Mouse (Mus musculus): ENCODE measurements around the gene Lmntd1. TPM values are rescaled to one million over a fixed set of nuclear protein-coding genes. Genes with fewer than 3 reads are reported as not detected.

The Lmntd1 gene
- polyA plus RNA-seq, 1 experiment from 2014 or later, result 17.7 TPM

DNA sequence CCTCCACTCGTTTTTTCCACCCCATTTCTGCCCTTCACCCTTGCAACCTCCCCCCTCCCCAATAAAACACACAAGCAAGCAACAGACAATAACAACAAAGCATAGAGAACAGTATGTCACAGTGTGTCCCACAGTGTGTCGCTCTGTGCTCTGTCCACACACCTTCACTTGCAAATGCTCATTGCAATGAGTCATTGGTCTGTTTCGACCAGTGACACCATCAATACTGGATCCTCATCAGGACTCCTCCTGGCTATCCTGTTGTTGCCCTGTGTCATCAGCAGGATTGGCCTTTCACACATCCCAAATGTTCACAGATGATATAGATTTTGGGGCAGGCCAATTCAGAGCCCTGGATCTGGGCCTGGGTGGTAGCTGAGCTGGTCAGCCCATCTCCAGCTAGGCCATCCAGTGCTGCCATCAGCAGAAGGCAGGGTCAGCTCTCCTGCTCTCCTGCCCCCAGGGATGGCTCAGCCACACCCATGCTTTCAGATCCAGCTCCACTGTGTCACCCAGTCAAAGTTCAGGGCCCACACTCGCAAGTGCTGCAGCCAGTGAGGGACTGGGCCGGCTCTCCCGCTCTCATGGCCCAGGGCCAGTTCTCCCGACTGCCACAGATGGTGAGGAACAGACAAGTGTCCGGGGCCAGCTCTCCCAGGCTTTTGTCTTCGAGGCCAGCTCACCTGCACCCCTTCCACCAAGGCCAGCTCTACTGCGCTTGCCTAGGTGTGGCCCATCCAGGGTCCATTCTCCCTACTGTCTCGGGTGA lies 267.1 kb downstream of the Lmntd1 start:
- H3K9ac ChIP-seq (ENCODE audit: low read length), result no peak overlapping the region
- ATAC-seq (ENCODE audit: insufficient number of reproducible peaks, insufficient read depth, low FRiP score, low read depth), result no peak

DNA sequence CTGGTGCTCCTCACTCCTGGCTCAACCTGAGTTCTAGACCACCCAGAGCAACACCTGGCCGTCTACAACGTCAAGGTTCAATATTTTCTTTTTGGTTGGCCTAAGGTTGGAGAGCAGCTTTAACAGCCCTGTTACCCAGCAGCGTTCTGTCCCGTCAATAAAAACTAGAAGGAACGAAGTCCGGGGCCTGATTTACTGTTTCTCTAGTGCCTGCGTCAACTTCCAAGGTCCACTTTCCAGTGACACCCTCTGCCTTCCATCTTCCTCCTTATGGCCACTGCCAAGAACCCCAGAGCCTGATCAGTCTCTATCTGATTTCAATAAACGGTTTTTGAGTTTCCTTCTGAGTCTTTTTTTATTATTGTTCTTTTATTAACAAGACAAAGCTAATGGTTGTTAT lies 267.8 kb downstream of the Lmntd1 start:
- 83% methylated on average over 8 of the region's 8 CpGs for WGBS
- Histone ChIP-seq H3K4me1 (ENCODE audit: control insufficient read depth in 2 of 2, insufficient read depth in 2 of 2, low read length in 2 of 2) (no peaks in the 10 kb centered on the region; a peak in 1 of 4 replicates), H3K4me2 (ENCODE audit: low read length) (no peak overlapping the region), H3K9ac (ENCODE audit: low read length) (no peak overlapping the region), H3K27ac (replicated peaks in 1 of 2; ENCODE audit: control insufficient read depth in 1 of 2, insufficient read depth in 1 of 2, low read depth in 2 of 2, low read length in 2 of 2) (no peak overlapping the region), H3K9me3 (ENCODE audit: control insufficient read depth, low read length) (no peaks in the 10 kb centered on the region), H3K4me3 (ENCODE audit: control insufficient read depth in 1 of 2, insufficient read depth in 1 of 2, low read depth in 1 of 2, low read length in 2 of 2) (no peak overlapping the region), H3K36me3 (ENCODE audit: control insufficient read depth, insufficient read depth, low read length) (no peaks in the 10 kb centered on the region), H3K27me3 (ENCODE audit: control insufficient read depth, insufficient read depth, low read length) (no peaks in the 10 kb centered on the region)
- ATAC-seq (ENCODE audit: insufficient number of reproducible peaks, insufficient read depth, low FRiP score, low read depth), result no peak

More for the DNA sequence above, 267.1 kb downstream of the Lmntd1 start:
- Histone ChIP-seq H3K36me3 (ENCODE audit: control insufficient read depth, insufficient read depth, low read length) (no peaks in the 10 kb centered on the region), H3K9me3 (ENCODE audit: control insufficient read depth, low read length) (no peaks in the 10 kb centered on the region), H3K4me3 (ENCODE audit: control insufficient read depth in 1 of 2, insufficient read depth in 1 of 2, low read depth in 1 of 2, low read length in 2 of 2) (no peak overlapping the region), H3K4me2 (ENCODE audit: low read length) (no peak overlapping the region), H3K4me1 (ENCODE audit: control insufficient read depth in 2 of 2, insufficient read depth in 2 of 2, low read length in 2 of 2) (no peaks in the 10 kb centered on the region; a peak in 1 of 4 replicates), H3K27ac (replicated peaks in 1 of 2; ENCODE audit: control insufficient read depth in 1 of 2, insufficient read depth in 1 of 2, low read depth in 2 of 2, low read length in 2 of 2) (no peak overlapping the region), H3K27me3 (ENCODE audit: control insufficient read depth, insufficient read depth, low read length) (no peaks in the 10 kb centered on the region)
- WGBS, result 68% methylated on average over 11 of the region's 11 CpGs

GRCm38 (mm10) chr6:145344719-145345118 lies 269.4 kb downstream of the Lmntd1 start:
- Histone ChIP-seq H3K4me2 (ENCODE audit: low read length) (no peak overlapping the region), H3K27me3 (ENCODE audit: control insufficient read depth, insufficient read depth, low read length) (0 out of 2 replicates have a peak, but pooled peaks cover 2% of the 10 kb centered on the region), H3K4me1 (ENCODE audit: control insufficient read depth in 2 of 2, insufficient read depth in 2 of 2, low read length in 2 of 2) (peaks cover 0 to under 1% of the 10 kb centered on the region in 2 experiments; a peak in 1 of 4 replicates), H3K27ac (replicated peaks in 1 of 2; ENCODE audit: control insufficient read depth in 1 of 2, insufficient read depth in 1 of 2, low read depth in 2 of 2, low read length in 2 of 2) (no peak overlapping the region), H3K36me3 (ENCODE audit: control insufficient read depth, insufficient read depth, low read length) (no peaks in the 10 kb centered on the region), H3K9ac (ENCODE audit: low read length) (no peak overlapping the region), H3K9me3 (ENCODE audit: control insufficient read depth, low read length) (no peaks in the 10 kb centered on the region), H3K4me3 (ENCODE audit: control insufficient read depth in 1 of 2, insufficient read depth in 1 of 2, low read depth in 1 of 2, low read length in 2 of 2) (no peak overlapping the region)
- no peak for ATAC-seq (ENCODE audit: insufficient number of reproducible peaks, insufficient read depth, low FRiP score, low read depth)
- WGBS, result 72% methylated on average over 2 of the region's 2 CpGs

- no peak for ATAC-seq (ENCODE audit: insufficient number of reproducible peaks, insufficient read depth, low FRiP score, low read depth)
- WGBS, result 79% methylated on average over 1 of the region's 1 CpGs
- no peaks in the 10 kb centered on the region for H3K36me3 ChIP-seq (ENCODE audit: control insufficient read depth, insufficient read depth, low read length)
- no peak overlapping the region for H3K4me2 ChIP-seq (ENCODE audit: low read length)
- H3K4me3 ChIP-seq (ENCODE audit: control insufficient read depth in 1 of 2, insufficient read depth in 1 of 2, low read depth in 1 of 2, low read length in 2 of 2), result no peak overlapping the region
- no peak overlapping the region for H3K9ac ChIP-seq (ENCODE audit: low read length)
- no peaks in the 10 kb centered on the region for H3K9me3 ChIP-seq (ENCODE audit: control insufficient read depth, low read length)
- H3K27ac ChIP-seq (replicated peaks in 1 of 2; ENCODE audit: control insufficient read depth in 1 of 2, insufficient read depth in 1 of 2, low read depth in 2 of 2, low read length in 2 of 2), result no peak overlapping the region
- peaks cover 4 to 6% of the 10 kb centered on the region in 2 experiments; a peak in 3 of 4 replicates for H3K4me1 ChIP-seq (ENCODE audit: control insufficient read depth in 2 of 2, insufficient read depth in 2 of 2, low read length in 2 of 2)
- peaks cover 13% of the 10 kb centered on the region for H3K27me3 ChIP-seq (ENCODE audit: control insufficient read depth, insufficient read depth, low read length)
These were observed 270.7 kb downstream of the Lmntd1 start for GRCm38 (mm10) chr6:145343457-145343856.

- WGBS, result 78% methylated on average over 11 of the region's 11 CpGs
- Histone ChIP-seq H3K4me1 (ENCODE audit: control insufficient read depth in 2 of 2, insufficient read depth in 2 of 2, low read length in 2 of 2) (peaks cover 4 to 6% of the 10 kb centered on the region in 2 experiments; a peak in 3 of 4 replicates), H3K27ac (replicated peaks in 1 of 2; ENCODE audit: control insufficient read depth in 1 of 2, insufficient read depth in 1 of 2, low read depth in 2 of 2, low read length in 2 of 2) (no peak overlapping the region), H3K9ac (ENCODE audit: low read length) (no peak overlapping the region), H3K36me3 (ENCODE audit: control insufficient read depth, insufficient read depth, low read length) (no peaks in the 10 kb centered on the region), H3K9me3 (ENCODE audit: control insufficient read depth, low read length) (no peaks in the 10 kb centered on the region), H3K4me2 (ENCODE audit: low read length) (no peak overlapping the region), H3K27me3 (ENCODE audit: control insufficient read depth, insufficient read depth, low read length) (peaks cover 20% of the 10 kb centered on the region), H3K4me3 (ENCODE audit: control insufficient read depth in 1 of 2, insufficient read depth in 1 of 2, low read depth in 1 of 2, low read length in 2 of 2) (no peak overlapping the region)
- ATAC-seq (ENCODE audit: insufficient number of reproducible peaks, insufficient read depth, low FRiP score, low read depth), result no peak
These were observed 271.3 kb downstream of the Lmntd1 start for GRCm38 (mm10) chr6:145342836-145343235.

DNA sequence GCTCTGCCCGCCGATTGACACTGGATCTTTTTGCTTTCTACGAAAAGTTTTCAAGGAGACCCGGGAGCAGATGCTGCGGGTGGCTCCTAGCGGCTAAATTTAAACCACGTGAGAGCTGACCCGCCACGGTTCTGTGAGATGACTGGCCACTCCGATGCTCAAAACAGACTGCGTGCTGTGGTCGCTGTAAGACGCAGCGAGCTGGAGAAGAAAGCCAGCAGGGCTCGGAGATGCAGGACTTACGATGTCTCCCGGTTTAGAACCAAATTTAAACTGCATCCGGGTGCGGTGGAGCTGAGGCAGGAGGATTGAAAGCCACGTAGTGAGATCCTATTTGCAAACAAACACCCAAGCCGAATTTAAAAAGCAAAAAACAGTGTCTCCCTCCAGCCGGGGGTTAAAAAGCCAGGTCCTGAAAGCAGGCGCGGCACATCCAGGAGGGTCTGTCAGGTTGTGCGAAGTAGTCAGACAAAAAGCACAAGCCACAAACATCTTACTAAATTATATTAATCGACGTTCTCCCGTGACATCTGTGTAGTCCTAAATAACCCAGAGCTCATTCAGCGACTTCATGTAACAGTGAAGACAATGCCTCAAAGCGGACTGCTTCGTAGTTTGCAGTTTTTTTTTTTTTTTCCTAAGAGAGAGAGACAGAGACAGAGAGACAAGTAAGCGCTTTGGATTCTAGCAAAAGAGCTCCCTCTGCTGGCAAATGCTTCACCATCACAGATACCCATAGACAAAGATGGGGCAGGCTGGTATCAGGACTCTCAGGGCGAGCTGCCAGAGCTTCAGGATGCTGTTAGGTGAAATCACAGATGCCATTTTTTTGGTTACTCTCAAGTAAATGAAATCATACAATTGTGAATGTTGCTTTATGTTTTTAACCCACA lies 272.6 kb downstream of the Lmntd1 start:
- peak; percentile 51 for ATAC-seq (ENCODE audit: insufficient number of reproducible peaks, insufficient read depth, low FRiP score, low read depth)
- Histone ChIP-seq H3K9ac (ENCODE audit: low read length) (peak overlapping the region; percentile 56), H3K27me3 (ENCODE audit: control insufficient read depth, insufficient read depth, low read length) (peaks cover 22% of the 10 kb centered on the region), H3K36me3 (ENCODE audit: control insufficient read depth, insufficient read depth, low read length) (no peaks in the 10 kb centered on the region), H3K4me3 (ENCODE audit: control insufficient read depth in 1 of 2, insufficient read depth in 1 of 2, low read depth in 1 of 2, low read length in 2 of 2) (peak overlapping the region; percentile 39 to 67), H3K9me3 (ENCODE audit: control insufficient read depth, low read length) (no peaks in the 10 kb centered on the region), H3K27ac (replicated peaks in 1 of 2; ENCODE audit: control insufficient read depth in 1 of 2, insufficient read depth in 1 of 2, low read depth in 2 of 2, low read length in 2 of 2) (peak overlapping the region; percentile 72 to 90), H3K4me1 (ENCODE audit: control insufficient read depth in 2 of 2, insufficient read depth in 2 of 2, low read length in 2 of 2) (peaks cover 4 to 6% of the 10 kb centered on the region in 2 experiments; a peak in 3 of 4 replicates), H3K4me2 (ENCODE audit: low read length) (peak overlapping the region; percentile 92)
- WGBS, result under 1% methylated on average over 33 of the region's 33 CpGs

DNA sequence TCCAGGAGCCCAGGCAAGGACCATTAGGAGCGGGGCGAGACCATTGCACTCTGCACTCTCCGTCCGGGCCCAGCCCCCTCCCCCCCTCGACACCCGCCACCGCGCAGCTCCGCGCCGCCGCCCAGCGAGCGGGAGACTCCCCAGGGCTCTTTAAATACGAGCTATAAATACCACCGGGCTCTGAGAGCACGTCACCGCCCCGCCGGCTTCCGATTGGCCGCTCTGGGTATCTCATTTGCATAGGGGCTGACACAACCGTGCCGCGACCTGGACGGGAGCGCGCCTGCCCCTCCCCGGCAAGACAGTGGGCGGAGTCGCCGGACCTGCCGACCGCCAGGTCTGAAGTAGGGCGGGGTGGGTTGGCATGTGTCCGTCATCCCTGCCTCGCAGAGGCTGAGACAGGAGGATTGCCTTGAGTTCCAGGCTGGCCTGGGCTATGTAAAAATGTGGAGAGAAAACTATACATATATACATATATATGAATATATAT lies 273.4 kb downstream of the Lmntd1 start:
- no peaks in the 10 kb centered on the region for H3K36me3 ChIP-seq (ENCODE audit: control insufficient read depth, insufficient read depth, low read length)
- H3K9me3 ChIP-seq (ENCODE audit: control insufficient read depth, low read length), result no peaks in the 10 kb centered on the region
- H3K4me1 ChIP-seq (ENCODE audit: control insufficient read depth in 2 of 2, insufficient read depth in 2 of 2, low read length in 2 of 2), result peaks cover 12 to 13% of the 10 kb centered on the region in 2 experiments
- H3K9ac ChIP-seq (ENCODE audit: low read length), result peak overlapping the region; percentile 78
- WGBS, result 0% methylated on average over 35 of the region's 37 CpGs
- H3K4me3 ChIP-seq (ENCODE audit: control insufficient read depth in 1 of 2, insufficient read depth in 1 of 2, low read depth in 1 of 2, low read length in 2 of 2), result peak overlapping the region; percentile 39 to 67
- H3K27me3 ChIP-seq (ENCODE audit: control insufficient read depth, insufficient read depth, low read length), result peaks cover 22% of the 10 kb centered on the region
- peak; percentile 96 for ATAC-seq (ENCODE audit: insufficient number of reproducible peaks, insufficient read depth, low FRiP score, low read depth)
- H3K27ac ChIP-seq (replicated peaks in 1 of 2; ENCODE audit: control insufficient read depth in 1 of 2, insufficient read depth in 1 of 2, low read depth in 2 of 2, low read length in 2 of 2), result peak overlapping the region; percentile 89 to 91
- peak overlapping the region; percentile 92 for H3K4me2 ChIP-seq (ENCODE audit: low read length)

All from heart, embryonic 14.5 days (tissue).